Mouse (Mus musculus): ENCODE data around the gene Clec16a. TPM values are rescaled to one million over a fixed set of nuclear protein-coding genes. Genes with fewer than 3 reads are reported as not detected.

Clec16a gene
- polyA plus RNA-seq, 1 experiment from 2014 or later: 32.5 TPM

GRCm38 (mm10) chr16:10546865-10547264 lies 1.7 kb downstream of the Clec16a start:
- Histone ChIP-seq H3K27me3 (ENCODE audit: control insufficient read depth, insufficient read depth, low read length) (no peaks in the 10 kb centered on the region), H3K27ac (replicated peaks in 1 of 2; ENCODE audit: control insufficient read depth in 1 of 2, insufficient read depth in 1 of 2, low read depth in 2 of 2, low read length in 2 of 2) (no peak overlapping the region), H3K4me3 (ENCODE audit: control insufficient read depth in 1 of 2, insufficient read depth in 1 of 2, low read depth in 1 of 2, low read length in 2 of 2) (no peak overlapping the region), H3K9ac (ENCODE audit: low read length) (no peak overlapping the region), H3K4me1 (ENCODE audit: control insufficient read depth in 2 of 2, insufficient read depth in 2 of 2, low read length in 2 of 2) (peaks cover 7 to 17% of the 10 kb centered on the region in 2 experiments), H3K36me3 (ENCODE audit: control insufficient read depth, insufficient read depth, low read length) (no peaks in the 10 kb centered on the region), H3K4me2 (ENCODE audit: low read length) (peak overlapping the region; percentile 79; the same call in 1 of the 2 replicates), H3K9me3 (ENCODE audit: control insufficient read depth, low read length) (no peaks in the 10 kb centered on the region)
- ATAC-seq (ENCODE audit: insufficient number of reproducible peaks, insufficient read depth, low FRiP score, low read depth): no peak
- WGBS: 41% methylated on average over 3 of the region's 3 CpGs

- Histone ChIP-seq H3K27ac (replicated peaks in 1 of 2; ENCODE audit: control insufficient read depth in 1 of 2, insufficient read depth in 1 of 2, low read depth in 2 of 2, low read length in 2 of 2) (no peak overlapping the region), H3K4me1 (ENCODE audit: control insufficient read depth in 2 of 2, insufficient read depth in 2 of 2, low read length in 2 of 2) (peaks cover 7 to 15% of the 10 kb centered on the region in 2 experiments), H3K36me3 (ENCODE audit: control insufficient read depth, insufficient read depth, low read length) (no peaks in the 10 kb centered on the region), H3K9me3 (ENCODE audit: control insufficient read depth, low read length) (no peaks in the 10 kb centered on the region), H3K4me2 (ENCODE audit: low read length) (no peak overlapping the region), H3K4me3 (ENCODE audit: control insufficient read depth in 1 of 2, insufficient read depth in 1 of 2, low read depth in 1 of 2, low read length in 2 of 2) (no peak overlapping the region), H3K27me3 (ENCODE audit: control insufficient read depth, insufficient read depth, low read length) (no peaks in the 10 kb centered on the region), H3K9ac (ENCODE audit: low read length) (no peak overlapping the region)
- 62% methylated on average over 3 of the region's 3 CpGs for WGBS
- ATAC-seq (ENCODE audit: insufficient number of reproducible peaks, insufficient read depth, low FRiP score, low read depth): no peak
Measured at GRCm38 (mm10) chr16:10548938-10549337, 3.8 kb downstream of the Clec16a start.

GRCm38 (mm10) chr16:10549600-10549999 lies 4.5 kb downstream of the Clec16a start:
- Histone ChIP-seq H3K9ac (ENCODE audit: low read length) (no peak overlapping the region), H3K4me3 (ENCODE audit: control insufficient read depth in 1 of 2, insufficient read depth in 1 of 2, low read depth in 1 of 2, low read length in 2 of 2) (no peak overlapping the region), H3K4me2 (ENCODE audit: low read length) (no peak overlapping the region), H3K9me3 (ENCODE audit: control insufficient read depth, low read length) (no peaks in the 10 kb centered on the region), H3K27me3 (ENCODE audit: control insufficient read depth, insufficient read depth, low read length) (no peaks in the 10 kb centered on the region), H3K36me3 (ENCODE audit: control insufficient read depth, insufficient read depth, low read length) (no peaks in the 10 kb centered on the region), H3K27ac (replicated peaks in 1 of 2; ENCODE audit: control insufficient read depth in 1 of 2, insufficient read depth in 1 of 2, low read depth in 2 of 2, low read length in 2 of 2) (no peak overlapping the region), H3K4me1 (ENCODE audit: control insufficient read depth in 2 of 2, insufficient read depth in 2 of 2, low read length in 2 of 2) (peaks cover 7 to 15% of the 10 kb centered on the region in 2 experiments)
- WGBS: 77% methylated on average over 2 of the region's 2 CpGs
- ATAC-seq (ENCODE audit: insufficient number of reproducible peaks, insufficient read depth, low FRiP score, low read depth): no peak

- no peak overlapping the region for H3K27ac ChIP-seq (replicated peaks in 1 of 2; ENCODE audit: control insufficient read depth in 1 of 2, insufficient read depth in 1 of 2, low read depth in 2 of 2, low read length in 2 of 2)
- peaks cover 4 to 7% of the 10 kb centered on the region in 2 experiments for H3K4me1 ChIP-seq (ENCODE audit: control insufficient read depth in 2 of 2, insufficient read depth in 2 of 2, low read length in 2 of 2)
- no peak overlapping the region for H3K4me2 ChIP-seq (ENCODE audit: low read length)
- H3K4me3 ChIP-seq (ENCODE audit: control insufficient read depth in 1 of 2, insufficient read depth in 1 of 2, low read depth in 1 of 2, low read length in 2 of 2): no peak overlapping the region
- WGBS: 83% methylated on average over 4 of the region's 4 CpGs
- H3K9ac ChIP-seq (ENCODE audit: low read length): no peak overlapping the region
- no peaks in the 10 kb centered on the region for H3K9me3 ChIP-seq (ENCODE audit: control insufficient read depth, low read length)
- ATAC-seq (ENCODE audit: insufficient number of reproducible peaks, insufficient read depth, low FRiP score, low read depth): no peak
- no peaks in the 10 kb centered on the region for H3K27me3 ChIP-seq (ENCODE audit: control insufficient read depth, insufficient read depth, low read length)
- H3K36me3 ChIP-seq (ENCODE audit: control insufficient read depth, insufficient read depth, low read length): no peaks in the 10 kb centered on the region
Measured at GRCm38 (mm10) chr16:10551592-10551991, 6.5 kb downstream of the Clec16a start.

GRCm38 (mm10) chr16:10553858-10554257 lies 8.7 kb downstream of the Clec16a start:
- peaks cover 4 to 7% of the 10 kb centered on the region in 2 experiments for H3K4me1 ChIP-seq (ENCODE audit: control insufficient read depth in 2 of 2, insufficient read depth in 2 of 2, low read length in 2 of 2)
- H3K27ac ChIP-seq (replicated peaks in 1 of 2; ENCODE audit: control insufficient read depth in 1 of 2, insufficient read depth in 1 of 2, low read depth in 2 of 2, low read length in 2 of 2): no peak overlapping the region
- no peak overlapping the region for H3K4me3 ChIP-seq (ENCODE audit: control insufficient read depth in 1 of 2, insufficient read depth in 1 of 2, low read depth in 1 of 2, low read length in 2 of 2)
- H3K27me3 ChIP-seq (ENCODE audit: control insufficient read depth, insufficient read depth, low read length): no peaks in the 10 kb centered on the region
- no peak for ATAC-seq (ENCODE audit: insufficient number of reproducible peaks, insufficient read depth, low FRiP score, low read depth)
- H3K9ac ChIP-seq (ENCODE audit: low read length): no peak overlapping the region
- H3K9me3 ChIP-seq (ENCODE audit: control insufficient read depth, low read length): no peaks in the 10 kb centered on the region
- no peak overlapping the region for H3K4me2 ChIP-seq (ENCODE audit: low read length)
- no peaks in the 10 kb centered on the region for H3K36me3 ChIP-seq (ENCODE audit: control insufficient read depth, insufficient read depth, low read length)
- 78% methylated on average over 2 of the region's 2 CpGs for WGBS

- Histone ChIP-seq H3K9me3 (ENCODE audit: control insufficient read depth, low read length) (no peaks in the 10 kb centered on the region), H3K27ac (replicated peaks in 1 of 2; ENCODE audit: control insufficient read depth in 1 of 2, insufficient read depth in 1 of 2, low read depth in 2 of 2, low read length in 2 of 2) (no peak overlapping the region), H3K9ac (ENCODE audit: low read length) (no peak overlapping the region), H3K36me3 (ENCODE audit: control insufficient read depth, insufficient read depth, low read length) (peaks cover 24% of the 10 kb centered on the region), H3K4me1 (ENCODE audit: control insufficient read depth in 2 of 2, insufficient read depth in 2 of 2, low read length in 2 of 2) (peaks cover 13 to 20% of the 10 kb centered on the region in 2 experiments), H3K4me3 (ENCODE audit: control insufficient read depth in 1 of 2, insufficient read depth in 1 of 2, low read depth in 1 of 2, low read length in 2 of 2) (no peak overlapping the region), H3K4me2 (ENCODE audit: low read length) (no peak overlapping the region), H3K27me3 (ENCODE audit: control insufficient read depth, insufficient read depth, low read length) (no peaks in the 10 kb centered on the region)
- WGBS: 62% methylated on average over 8 of the region's 8 CpGs
- ATAC-seq (ENCODE audit: insufficient number of reproducible peaks, insufficient read depth, low FRiP score, low read depth): no peak
Measured at GRCm38 (mm10) chr16:10559991-10560390, 14.9 kb downstream of the Clec16a start.

- Histone ChIP-seq H3K9me3 (ENCODE audit: control insufficient read depth, low read length) (no peaks in the 10 kb centered on the region), H3K4me2 (ENCODE audit: low read length) (no peak overlapping the region), H3K9ac (ENCODE audit: low read length) (no peak overlapping the region), H3K36me3 (ENCODE audit: control insufficient read depth, insufficient read depth, low read length) (peaks cover 38% of the 10 kb centered on the region), H3K27ac (replicated peaks in 1 of 2; ENCODE audit: control insufficient read depth in 1 of 2, insufficient read depth in 1 of 2, low read depth in 2 of 2, low read length in 2 of 2) (no peak overlapping the region), H3K4me1 (ENCODE audit: control insufficient read depth in 2 of 2, insufficient read depth in 2 of 2, low read length in 2 of 2) (peaks cover 9 to 23% of the 10 kb centered on the region in 2 experiments), H3K4me3 (ENCODE audit: control insufficient read depth in 1 of 2, insufficient read depth in 1 of 2, low read depth in 1 of 2, low read length in 2 of 2) (no peak overlapping the region), H3K27me3 (ENCODE audit: control insufficient read depth, insufficient read depth, low read length) (no peaks in the 10 kb centered on the region)
- WGBS: 23% methylated on average over 4 of the region's 4 CpGs
- ATAC-seq (ENCODE audit: insufficient number of reproducible peaks, insufficient read depth, low FRiP score, low read depth): peak; percentile 27; the same call in 1 of the 2 replicates
Measured at GRCm38 (mm10) chr16:10565278-10565885, 20.2 kb downstream of the Clec16a start.

- Histone ChIP-seq H3K27ac (replicated peaks in 1 of 2; ENCODE audit: control insufficient read depth in 1 of 2, insufficient read depth in 1 of 2, low read depth in 2 of 2, low read length in 2 of 2) (no peak overlapping the region), H3K27me3 (ENCODE audit: control insufficient read depth, insufficient read depth, low read length) (no peaks in the 10 kb centered on the region), H3K4me2 (ENCODE audit: low read length) (no peak overlapping the region), H3K9ac (ENCODE audit: low read length) (no peak overlapping the region), H3K4me3 (ENCODE audit: control insufficient read depth in 1 of 2, insufficient read depth in 1 of 2, low read depth in 1 of 2, low read length in 2 of 2) (no peak overlapping the region), H3K9me3 (ENCODE audit: control insufficient read depth, low read length) (no peaks in the 10 kb centered on the region), H3K4me1 (ENCODE audit: control insufficient read depth in 2 of 2, insufficient read depth in 2 of 2, low read length in 2 of 2) (peaks cover 4 to 11% of the 10 kb centered on the region in 2 experiments; a peak in 3 of 4 replicates), H3K36me3 (ENCODE audit: control insufficient read depth, insufficient read depth, low read length) (peaks cover 44% of the 10 kb centered on the region)
- WGBS: 88% methylated on average over 4 of the region's 4 CpGs
- ATAC-seq (ENCODE audit: insufficient number of reproducible peaks, insufficient read depth, low FRiP score, low read depth): no peak
Measured at GRCm38 (mm10) chr16:10567153-10567552, 22.0 kb downstream of the Clec16a start.
